In the genomic region with DNA sequence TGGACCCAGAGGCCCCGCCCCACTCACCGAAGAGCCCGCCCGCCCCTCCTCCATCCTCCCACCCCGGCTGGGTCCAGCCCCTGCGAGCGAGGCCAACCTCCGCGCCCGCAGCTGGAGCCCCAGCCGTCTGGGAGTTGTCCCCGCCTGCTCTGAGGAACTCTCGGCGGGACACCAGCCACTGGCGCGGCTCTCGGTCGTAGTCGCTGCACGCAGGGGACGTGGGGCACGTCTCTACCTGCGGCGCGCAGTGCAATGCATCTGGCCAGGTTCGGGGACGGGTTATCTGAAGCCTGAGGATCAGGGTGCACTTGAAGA, we compare ENCODE assay signal across 8 mouse cellular contexts. TPM values are rescaled to one million over a fixed set of nuclear protein-coding genes. Genes with fewer than 3 reads are reported as not detected.
A peak's percentile ranks its signal among the peaks of the same experiment; 100 is the strongest.
DNase-seq lines count a peak whose midpoint lies in the region; ATAC-seq and TF ChIP-seq lines count a peak whose summit lies in the region.

No protein-coding gene starts in this region.

- DNase-seq in Patski (ENCODE audit: low read depth, low spot score) (peak; percentile 24), liver (peak; percentile 81)
- peak; percentile 78 for DNase-seq in adrenal gland, postnatal 25 days
- DNase-seq in forebrain, postnatal 0 days = peak; percentile 51
- peak; percentile 86 for DNase-seq in hindbrain, embryonic 11.5 days (ENCODE audit: low spot score)
- DNase-seq in urinary bladder, postnatal 10 days (ENCODE audit: low spot score) = peak; percentile 52
- DNase-seq in layer of hippocampus, adult 9-11 months = no peak

- in situ Hi-C loops in Patski (cut with MboI; ENCODE audit: low pct_unique_long_range_greater_than_20kb) = loop anchor here (5.0 kb wide), 1 partner anchor 385 kb away; no protein-coding TSS in a partner anchor

- no peak overlapping the region for H3K27ac ChIP-seq in forebrain, postnatal 0 days (ENCODE audit: low read depth, low read length)
- H3K27ac ChIP-seq in hindbrain, embryonic 11.5 days (ENCODE audit: low read depth, low read length) = no peak overlapping the region
- H3K27ac ChIP-seq in midbrain, embryonic 16.5 days (ENCODE audit: low read length) = no peak overlapping the region

- TF ChIP-seq CTCF in Patski (IDR thresholded peaks at IDR 0.05) = no peak
- TF ChIP-seq CTCF in forebrain, postnatal 0 days (IDR thresholded peaks at IDR 0.05; ENCODE audit: low read depth) = no peak

- ATAC-seq in Patski = peak; percentile 77
- no peak; the same call in 1 of the 2 replicates for ATAC-seq in forebrain, postnatal 0 days
- ATAC-seq in hindbrain, embryonic 11.5 days (ENCODE audit: low FRiP score) = peak; percentile 90
- peak; percentile 78 for ATAC-seq in midbrain, embryonic 16.5 days

- no peaks in the 10 kb centered on the region for H3K9me3 ChIP-seq in forebrain, postnatal 0 days (ENCODE audit: low read length)
- H3K9me3 ChIP-seq in hindbrain, embryonic 11.5 days (ENCODE audit: control insufficient read depth, low read length) = no peaks in the 10 kb centered on the region
- no peaks in the 10 kb centered on the region for H3K9me3 ChIP-seq in midbrain, embryonic 16.5 days (replicated peaks; ENCODE audit: control insufficient read depth, low read length, poor library complexity, severe bottlenecking)

- no peaks in the 10 kb centered on the region for H3K27me3 ChIP-seq in Patski
- peaks cover 90% of the 10 kb centered on the region for H3K27me3 ChIP-seq in forebrain, postnatal 0 days (ENCODE audit: insufficient read depth, low read length)
- H3K27me3 ChIP-seq in hindbrain, embryonic 11.5 days (ENCODE audit: control insufficient read depth, insufficient read depth, low read length) = peaks cover 52% of the 10 kb centered on the region
- peaks cover 37% of the 10 kb centered on the region for H3K27me3 ChIP-seq in midbrain, embryonic 16.5 days (ENCODE audit: control insufficient read depth, insufficient read depth, low read depth, low read length)

- peak overlapping the region; percentile 53 for H3K4me3 ChIP-seq in forebrain, postnatal 0 days (ENCODE audit: low read depth, low read length)
- peak overlapping the region; percentile 48 for H3K4me3 ChIP-seq in hindbrain, embryonic 11.5 days (ENCODE audit: low read depth, low read length)
- H3K4me3 ChIP-seq in midbrain, embryonic 16.5 days (ENCODE audit: low read depth, low read length) = peak overlapping the region; percentile 43

- no peaks in the 10 kb centered on the region for H3K36me3 ChIP-seq in forebrain, postnatal 0 days (ENCODE audit: insufficient read depth)
- no peaks in the 10 kb centered on the region for H3K36me3 ChIP-seq in hindbrain, embryonic 11.5 days (ENCODE audit: control insufficient read depth, insufficient read depth, low read length)
- H3K36me3 ChIP-seq in midbrain, embryonic 16.5 days (ENCODE audit: control insufficient read depth, insufficient read depth, low read length) = no peaks in the 10 kb centered on the region

- CTCF ChIA-PET in Patski (lab: Charles Lee) = no interaction called here

- peak overlapping the region; percentile 39 for H3K9ac ChIP-seq in forebrain, postnatal 0 days
- peak overlapping the region; percentile 31; the same call in 1 of the 2 replicates for H3K9ac ChIP-seq in hindbrain, embryonic 11.5 days (ENCODE audit: low read depth, low read length)
- peak overlapping the region; percentile 30 for H3K9ac ChIP-seq in midbrain, embryonic 16.5 days (ENCODE audit: low read depth, low read length)

- POLR2A ChIA-PET in Patski (lab: Charles Lee) = interaction anchor here (0.8 kb wide), 1 partner anchor 21 kb away, joined by 4 read pairs; no protein-coding TSS in a partner anchor

- peaks cover 4% of the 10 kb centered on the region; the same call in 1 of the 2 replicates for H3K4me1 ChIP-seq in forebrain, postnatal 0 days (ENCODE audit: insufficient read depth)
- 0 out of 2 replicates have a peak, but pooled peaks cover 5% of the 10 kb centered on the region for H3K4me1 ChIP-seq in hindbrain, embryonic 11.5 days (replicated peaks; ENCODE audit: control insufficient read depth, insufficient read depth, low read length)
- peaks cover 38% of the 10 kb centered on the region for H3K4me1 ChIP-seq in midbrain, embryonic 16.5 days (ENCODE audit: control insufficient read depth, insufficient read depth, low read length)

- H3K4me2 ChIP-seq in forebrain, postnatal 0 days (ENCODE audit: low read depth) = peak overlapping the region; percentile 88
- peak overlapping the region; percentile 81 for H3K4me2 ChIP-seq in hindbrain, embryonic 11.5 days (replicated peaks; ENCODE audit: low read depth, low read length)
- peak overlapping the region; percentile 67 for H3K4me2 ChIP-seq in midbrain, embryonic 16.5 days (ENCODE audit: low read length)

- WGBS in forebrain, postnatal 0 days = 2% methylated on average over 27 of the region's 27 CpGs
- WGBS in hindbrain, embryonic 11.5 days = under 1% methylated on average over 27 of the region's 27 CpGs
- WGBS in midbrain, embryonic 16.5 days = under 1% methylated on average over 25 of the region's 27 CpGs

RNA-seq across cellular contexts. Expression of gene Bmp4, which starts 3.2 kb away (rescaled TPM):
- polyA plus RNA-seq in Patski (2021) = 7.3 TPM
- 12.3 and 14.4 TPM in 2 replicates for total RNA-seq in adrenal gland, postnatal 25 days (2021)
- total RNA-seq in forebrain, postnatal 0 days (2014; rRNA removed) = 4.8 and 5.5 TPM in 2 replicates
- polyA plus RNA-seq in forebrain, postnatal 0 days (2015; fragmentation: Nextera tagmentation; extraction: Ambion mirVana) = 1.9 and 4.2 TPM in 2 replicates
- 11.4 and 12.3 TPM in 2 replicates for polyA plus RNA-seq in hindbrain, embryonic 11.5 days (2014; fragmentation: Nextera tagmentation; extraction: Ambion mirVana)
- 5.5 and 6.5 TPM in 2 replicates for polyA plus RNA-seq in midbrain, embryonic 16.5 days (2015; fragmentation: Nextera tagmentation; extraction: Ambion mirVana)

RNA-seq across cellular contexts. Expression of gene Gm15217, which starts 8.1 kb away (rescaled TPM):
- polyA plus RNA-seq in Patski (2021) = not detected
- total RNA-seq in adrenal gland, postnatal 25 days (2021) = not detected in 2 replicates
- total RNA-seq in forebrain, postnatal 0 days (2014; rRNA removed) = not detected in 2 replicates
- not detected in 2 replicates for polyA plus RNA-seq in forebrain, postnatal 0 days (2015; fragmentation: Nextera tagmentation; extraction: Ambion mirVana)
- polyA plus RNA-seq in hindbrain, embryonic 11.5 days (2014; fragmentation: Nextera tagmentation; extraction: Ambion mirVana) = not detected in 2 replicates
- not detected in 2 replicates for polyA plus RNA-seq in midbrain, embryonic 16.5 days (2015; fragmentation: Nextera tagmentation; extraction: Ambion mirVana)
